Mouse (Mus musculus) embryonic facial prominence, embryonic 12.5 days (tissue): ENCODE results near the gene Pinlyp. TPM values are rescaled to one million over a fixed set of nuclear protein-coding genes. Genes with fewer than 3 reads are reported as not detected.

ENCODE experiments used
- ATAC-seq: fragments of 200-750 bp; cut with Nextera tagmentation; 2 replicates; pipeline ENCODE4 v1.8.0; 2017; ENCODE audit not compliant: insufficient number of reproducible peaks, insufficient read depth, low FRiP score, low TSS enrichment
- H3K27ac ChIP-seq: fragments of 300-500 bp; sonication (generic); 2 replicates; pipeline ENCODE4 v1.5.1; 2016; ENCODE audit warnings: mild to moderate bottlenecking
- H3K27me3 ChIP-seq: fragments of 300-500 bp; sonication (generic); 2 replicates; pipeline ENCODE4 v1.6.1; 2016; ENCODE audit warnings: mild to moderate bottlenecking, moderate library complexity
- H3K36me3 ChIP-seq: fragments of 300-500 bp; sonication (generic); 2 replicates; pipeline ENCODE4 v1.6.1; 2016; ENCODE audit warnings: mild to moderate bottlenecking
- H3K4me1 ChIP-seq: fragments of 300-500 bp; sonication (generic); 2 replicates; pipeline ENCODE4 v1.6.1; 2016
- H3K4me2 ChIP-seq: fragments of 300-500 bp; sonication (generic); replicated peaks from 2 replicates; pipeline ENCODE4 v1.6.1; 2016; ENCODE audit warnings: mild to moderate bottlenecking, moderate library complexity
- H3K4me3 ChIP-seq: fragments of 300-500 bp; sonication (generic); 2 replicates; pipeline ENCODE4 v1.5.1; 2016; ENCODE audit warnings: mild to moderate bottlenecking
- H3K9ac ChIP-seq: fragments of 300-500 bp; sonication (generic); 2 replicates; pipeline ENCODE4 v1.6.1; 2016; ENCODE audit warnings: mild to moderate bottlenecking, moderate library complexity
- H3K9me3 ChIP-seq: fragments of 300-500 bp; sonication (generic); 2 replicates; pipeline ENCODE4 v1.6.1; 2016; ENCODE audit warnings: mild to moderate bottlenecking, moderate library complexity
- WGBS: fragments of 180-500 bp; shearing (Covaris S2); methylation state at CpG from one replicate; pipeline ENCODE4 v1.1.7; 2016; 5-methylcytosine and 5-hydroxymethylcytosine counted together
- polyA plus RNA-seq: library from polyadenylated mRNA; unstranded; fragments of >200 nt; fragmentation: Nextera tagmentation; extraction: Ambion mirVana; gene quantifications from 2 replicates; pipeline ENCODE4 v1.2.1, GENCODE M21; 2016

The Pinlyp gene
- polyA plus RNA-seq, 1 experiment from 2014 or later = not detected

- H3K27ac ChIP-seq = no peak overlapping the region
- no peak overlapping the region for H3K9ac ChIP-seq
- H3K9me3 ChIP-seq = no peaks in the 10 kb centered on the region
- H3K4me3 ChIP-seq = no peak overlapping the region
- peaks cover 71% of the 10 kb centered on the region for H3K36me3 ChIP-seq
- H3K27me3 ChIP-seq = no peaks in the 10 kb centered on the region
- no peak for ATAC-seq
- 89% methylated on average over 10 of the region's 10 CpGs for WGBS
- no peak overlapping the region for H3K4me2 ChIP-seq
- no peaks in the 10 kb centered on the region for H3K4me1 ChIP-seq
Observed at GRCm38 (mm10) chr7:24555786-24556185, 9.9 kb upstream of the Pinlyp start.

DNA sequence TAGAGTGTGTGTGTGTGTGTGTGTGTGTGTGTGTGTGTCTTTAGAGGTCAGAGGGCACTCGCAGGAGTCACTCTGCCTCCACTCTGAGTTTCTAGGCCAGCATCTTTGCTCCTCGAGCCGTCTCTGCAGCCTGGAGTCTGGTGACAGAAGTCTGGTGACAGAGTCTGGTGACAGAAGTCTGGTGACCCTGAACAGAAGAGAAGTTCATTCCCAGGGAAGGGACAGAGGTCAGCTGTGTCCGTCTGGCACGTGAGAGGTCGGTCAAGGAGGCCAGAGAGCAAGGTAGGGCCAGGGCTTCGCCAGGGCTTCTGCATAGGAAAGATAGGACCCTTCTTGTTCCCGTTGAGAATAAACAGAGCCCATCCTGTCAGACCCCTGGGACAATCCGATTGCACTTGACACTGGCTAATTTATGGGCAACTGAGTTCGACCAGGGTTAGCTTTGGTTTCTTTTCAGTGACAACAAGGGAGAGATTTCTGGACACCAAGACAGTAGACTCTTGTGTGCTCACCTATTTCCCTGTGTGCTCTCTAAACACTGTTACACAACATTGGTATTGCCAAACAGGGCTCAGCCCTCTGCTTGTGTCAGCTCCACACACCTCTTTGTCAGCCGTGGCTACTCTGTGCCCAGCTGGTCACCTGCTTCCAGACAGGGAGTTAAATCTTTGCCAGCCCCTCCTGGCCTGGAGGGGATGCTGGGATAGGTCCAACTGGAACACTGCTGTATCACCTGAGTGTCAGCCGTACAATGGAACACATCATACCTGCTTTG, 6.3 kb upstream of the Pinlyp start:
- Histone ChIP-seq H3K9ac (no peak overlapping the region), H3K27me3 (no peaks in the 10 kb centered on the region), H3K36me3 (peaks cover 75% of the 10 kb centered on the region), H3K27ac (no peak overlapping the region), H3K4me3 (no peak overlapping the region), H3K4me2 (no peak overlapping the region), H3K9me3 (no peaks in the 10 kb centered on the region), H3K4me1 (peaks cover 6% of the 10 kb centered on the region)
- ATAC-seq = no peak
- WGBS = 89% methylated on average over 12 of the region's 12 CpGs

DNA sequence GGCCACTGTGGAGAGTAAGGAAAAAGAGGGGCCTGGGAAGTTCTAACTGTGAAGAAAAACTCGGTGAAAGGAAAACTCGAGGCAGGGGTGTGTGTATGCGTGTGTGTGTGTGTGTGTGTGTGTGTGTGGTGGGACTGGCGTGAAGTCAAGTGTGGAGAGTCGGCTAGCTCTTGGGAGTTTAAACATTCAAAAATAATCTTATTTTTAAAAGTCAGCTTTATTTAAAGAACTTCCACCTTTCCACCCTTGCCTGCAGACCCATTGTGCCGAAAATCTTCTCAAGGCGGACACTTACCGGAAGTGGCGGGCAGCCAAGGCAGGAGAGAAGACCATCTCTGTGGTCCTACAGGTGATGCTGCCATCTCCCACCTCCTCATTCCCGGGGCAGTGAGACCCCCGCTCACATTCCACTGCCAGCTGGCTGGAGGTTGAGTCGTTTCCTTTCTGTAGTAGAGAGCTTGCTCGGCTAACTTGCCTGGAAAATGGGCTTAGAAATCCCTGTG, 1.7 kb upstream of the Pinlyp start:
- peak overlapping the region; percentile 83 for H3K4me2 ChIP-seq
- H3K9ac ChIP-seq = peak overlapping the region; percentile 72
- peaks cover 11% of the 10 kb centered on the region for H3K4me1 ChIP-seq
- no peaks in the 10 kb centered on the region for H3K9me3 ChIP-seq
- H3K27me3 ChIP-seq = no peaks in the 10 kb centered on the region
- H3K27ac ChIP-seq = peak overlapping the region; percentile 70; the same call in 1 of the 2 replicates
- H3K36me3 ChIP-seq = peaks cover 42% of the 10 kb centered on the region
- H3K4me3 ChIP-seq = peak overlapping the region; percentile 80
- ATAC-seq = no peak
- WGBS = 31% methylated on average over 13 of the region's 13 CpGs

GRCm38 (mm10) chr7:24546634-24547389, 894 bp upstream of the Pinlyp start:
- H3K27ac ChIP-seq = peak overlapping the region; percentile 80
- H3K9me3 ChIP-seq = no peaks in the 10 kb centered on the region
- whole genome bisulfite sequencing = 1% methylated on average over 57 of the region's 57 CpGs
- peak; percentile 97 for ATAC-seq
- H3K4me2 ChIP-seq = peak overlapping the region; percentile 83
- H3K4me3 ChIP-seq = peak overlapping the region; percentile 80
- peaks cover 11% of the 10 kb centered on the region for H3K4me1 ChIP-seq
- H3K36me3 ChIP-seq = peaks cover 34% of the 10 kb centered on the region
- H3K9ac ChIP-seq = peak overlapping the region; percentile 72
- no peaks in the 10 kb centered on the region for H3K27me3 ChIP-seq

GRCm38 (mm10) chr7:24544506-24544905, 1.4 kb downstream of the Pinlyp start:
- no peaks in the 10 kb centered on the region for H3K27me3 ChIP-seq
- no peak overlapping the region for H3K9ac ChIP-seq
- ATAC-seq = no peak
- WGBS = 75% methylated on average over 2 of the region's 2 CpGs
- no peak overlapping the region for H3K4me2 ChIP-seq
- H3K4me1 ChIP-seq = peaks cover 11% of the 10 kb centered on the region
- H3K9me3 ChIP-seq = no peaks in the 10 kb centered on the region
- no peak overlapping the region for H3K27ac ChIP-seq
- H3K36me3 ChIP-seq = peaks cover 15% of the 10 kb centered on the region
- H3K4me3 ChIP-seq = no peak overlapping the region

DNA sequence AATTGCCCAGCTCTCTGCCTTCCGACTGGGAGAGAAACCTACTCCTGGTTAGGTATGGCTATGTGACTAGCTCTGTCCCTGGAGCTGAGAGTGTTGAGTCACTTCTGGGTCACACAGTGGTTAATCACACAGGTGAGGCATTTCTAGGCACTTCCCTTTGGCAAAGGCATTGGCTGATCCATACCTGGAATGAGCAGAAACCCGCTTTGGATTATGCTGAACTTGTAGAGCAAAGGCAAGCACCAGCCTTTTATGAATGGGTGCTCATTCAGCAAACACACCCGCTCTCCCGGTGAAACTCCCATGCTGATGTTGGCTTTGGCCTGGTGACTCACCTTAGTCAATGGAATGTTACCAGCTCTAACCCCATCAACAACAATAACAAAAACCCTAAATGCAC, 6.2 kb downstream of the Pinlyp start:
- ATAC-seq = no peak
- H3K27ac ChIP-seq = no peak overlapping the region
- H3K4me3 ChIP-seq = no peak overlapping the region
- H3K9me3 ChIP-seq = 0 out of 2 replicates have a peak, but pooled peaks cover 5% of the 10 kb centered on the region
- no peak overlapping the region for H3K9ac ChIP-seq
- peaks cover 18% of the 10 kb centered on the region for H3K36me3 ChIP-seq
- no peaks in the 10 kb centered on the region for H3K27me3 ChIP-seq
- 93% methylated on average over 4 of the region's 4 CpGs for WGBS
- no peak overlapping the region for H3K4me2 ChIP-seq
- H3K4me1 ChIP-seq = no peaks in the 10 kb centered on the region

- no peak for ATAC-seq
- no peak overlapping the region for H3K4me3 ChIP-seq
- 78% methylated on average over 5 of the region's 5 CpGs for WGBS
Observed at GRCm38 (mm10) chr7:24538701-24539100, 7.2 kb downstream of the Pinlyp start.

DNA sequence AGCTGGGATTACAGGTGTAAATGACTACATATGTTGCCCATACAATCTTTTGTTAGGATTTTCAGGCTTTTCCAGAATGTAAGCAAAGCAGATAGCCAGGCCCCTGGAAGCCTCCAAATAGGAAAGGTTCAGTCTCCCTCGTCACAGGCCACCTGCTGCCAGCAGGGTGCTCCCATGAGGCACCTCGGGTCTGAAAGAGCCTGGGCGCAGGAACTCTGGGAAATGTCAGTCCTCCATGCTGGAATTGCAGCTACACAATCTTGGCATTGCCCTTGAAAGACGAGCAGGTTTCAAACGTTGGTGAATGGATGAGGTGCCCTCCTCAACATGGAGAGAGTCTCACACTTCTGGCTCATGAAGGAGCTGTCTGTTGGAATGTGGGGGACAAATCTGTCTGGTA, 7.8 kb downstream of the Pinlyp start:
- Histone ChIP-seq H3K27ac (no peak overlapping the region), H3K36me3 (peaks cover 32% of the 10 kb centered on the region), H3K9me3 (0 out of 2 replicates have a peak, but pooled peaks cover 5% of the 10 kb centered on the region), H3K4me3 (no peak overlapping the region), H3K9ac (no peak overlapping the region), H3K4me2 (no peak overlapping the region), H3K4me1 (peaks cover 12% of the 10 kb centered on the region), H3K27me3 (peaks cover 11% of the 10 kb centered on the region)
- 51% methylated on average over 5 of the region's 5 CpGs for WGBS
- no peak for ATAC-seq

More at GRCm38 (mm10) chr7:24538701-24539100, 7.2 kb downstream of the Pinlyp start:
- Histone ChIP-seq H3K27ac (no peak overlapping the region), H3K4me1 (peaks cover 6% of the 10 kb centered on the region), H3K27me3 (peaks cover 6% of the 10 kb centered on the region), H3K36me3 (peaks cover 27% of the 10 kb centered on the region), H3K4me2 (no peak overlapping the region), H3K9me3 (0 out of 2 replicates have a peak, but pooled peaks cover 5% of the 10 kb centered on the region), H3K9ac (no peak overlapping the region)

DNA sequence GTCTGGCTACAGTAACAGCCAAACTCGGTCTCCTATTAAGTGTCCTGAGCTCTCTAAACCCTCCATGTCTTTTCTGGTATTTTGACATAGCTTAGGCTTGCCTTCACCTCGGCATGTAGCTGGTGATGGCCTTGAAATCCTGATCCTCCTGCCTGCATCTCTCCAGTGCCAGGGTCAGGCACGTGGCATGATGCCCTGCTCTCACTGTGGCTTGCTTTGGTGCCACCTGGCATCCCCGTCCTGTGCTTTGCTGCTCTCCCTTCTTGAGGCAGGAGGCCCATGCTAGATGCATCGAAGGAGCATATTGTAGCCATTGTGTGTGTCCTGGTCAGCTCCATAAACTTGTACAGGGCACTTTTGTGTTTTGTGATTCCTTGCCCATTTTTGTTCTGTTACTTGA, 8.3 kb downstream of the Pinlyp start:
- H3K9ac ChIP-seq = no peak overlapping the region
- H3K27ac ChIP-seq = no peak overlapping the region
- no peak for ATAC-seq
- no peak overlapping the region for H3K4me2 ChIP-seq
- peaks cover 12% of the 10 kb centered on the region for H3K27me3 ChIP-seq
- no peak overlapping the region for H3K4me3 ChIP-seq
- 86% methylated on average over 5 of the region's 5 CpGs for WGBS
- H3K9me3 ChIP-seq = 0 out of 2 replicates have a peak, but pooled peaks cover 5% of the 10 kb centered on the region
- H3K36me3 ChIP-seq = peaks cover 34% of the 10 kb centered on the region
- H3K4me1 ChIP-seq = peaks cover 13% of the 10 kb centered on the region

DNA sequence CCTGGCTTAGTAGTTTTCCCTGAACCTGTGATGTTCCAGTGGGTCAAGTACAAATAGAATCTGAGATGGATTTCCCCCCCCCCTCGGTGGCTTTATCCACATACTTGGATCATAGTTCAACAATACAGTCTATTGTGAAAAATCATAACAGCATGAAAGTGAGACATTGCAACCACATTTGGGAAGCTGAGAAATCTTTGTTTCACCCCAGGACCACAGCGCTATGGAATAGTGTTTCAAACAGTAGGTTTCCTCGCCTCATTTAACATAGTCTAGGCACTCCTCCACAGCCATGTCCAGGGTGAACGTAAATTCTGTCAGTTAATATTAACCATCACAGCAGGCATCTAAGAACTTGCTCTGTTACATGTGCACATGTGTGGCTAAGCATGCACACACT, 8.8 kb downstream of the Pinlyp start:
- Histone ChIP-seq H3K27ac (no peak overlapping the region), H3K4me3 (no peak overlapping the region), H3K4me2 (no peak overlapping the region), H3K9ac (no peak overlapping the region), H3K4me1 (peaks cover 18% of the 10 kb centered on the region), H3K36me3 (peaks cover 34% of the 10 kb centered on the region), H3K9me3 (0 out of 2 replicates have a peak, but pooled peaks cover 5% of the 10 kb centered on the region), H3K27me3 (peaks cover 12% of the 10 kb centered on the region)
- WGBS = 79% methylated on average over 4 of the region's 4 CpGs
- ATAC-seq = no peak

- H3K27me3 ChIP-seq = peaks cover 12% of the 10 kb centered on the region
- H3K27ac ChIP-seq = no peak overlapping the region
Observed at GRCm38 (mm10) chr7:24534301-24534700, 11.6 kb downstream of the Pinlyp start.

More at GRCm38 (mm10) chr7:24534301-24534700, 11.6 kb downstream of the Pinlyp start:
- Histone ChIP-seq H3K9ac (no peak overlapping the region), H3K36me3 (peaks cover 34% of the 10 kb centered on the region), H3K4me1 (peaks cover 28% of the 10 kb centered on the region), H3K4me2 (peak overlapping the region; percentile 26; the same call in 1 of the 2 replicates), H3K9me3 (0 out of 2 replicates have a peak, but pooled peaks cover 5% of the 10 kb centered on the region), H3K4me3 (no peak overlapping the region)
- ATAC-seq = no peak
- WGBS = 31% methylated on average over 19 of the region's 19 CpGs
